Mouse (Mus musculus): ENCODE data around the gene Spag5.

GRCm38 (mm10) chr11:78318411-78318810, 17.1 kb downstream of the Spag5 start:
- no peak for TF ChIP-seq CTCF (IDR thresholded peaks at IDR 0.05; ENCODE audit: low read depth)
- no peak for TF ChIP-seq EP300 (IDR thresholded peaks at IDR 0.05; ENCODE audit: low read depth)

Measured in liver, embryonic 14.5 days (tissue).